Mouse (Mus musculus): Measurements from ENCODE around the gene Vrk1.
A peak's percentile ranks its signal among the peaks of the same experiment; 100 is the strongest.

The Vrk1 gene

GRCm38 (mm10) chr12:105997028-105997786, 12.8 kb upstream of the Vrk1 start:
- no peak for DNase-seq (ENCODE audit: low read depth, low spot score)

GRCm38 (mm10) chr12:106001775-106002174, 8.3 kb upstream of the Vrk1 start:
- no peak for DNase-seq (ENCODE audit: low read depth, low spot score)

DNA sequence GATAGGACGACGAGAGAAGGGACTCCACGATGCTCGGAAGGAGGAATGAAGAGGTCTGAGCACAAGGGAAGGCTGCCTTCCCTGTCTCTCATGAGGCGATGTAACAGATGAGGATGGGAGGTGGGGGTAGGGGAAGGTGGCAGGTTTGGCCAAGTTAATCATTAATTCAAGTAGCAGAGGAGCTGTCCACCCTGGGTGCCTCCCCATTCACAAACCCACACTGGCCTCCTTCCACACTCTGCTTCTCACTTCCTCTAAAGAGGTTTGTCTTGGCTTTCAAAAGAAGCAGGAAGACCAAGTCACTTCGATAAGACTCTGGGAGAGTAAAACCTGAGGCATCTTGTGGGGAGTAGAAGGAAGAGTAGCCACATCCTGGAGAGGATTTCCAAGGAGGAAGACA, 5.3 kb upstream of the Vrk1 start:
- no peak for DNase-seq (ENCODE audit: low read depth, low spot score)

GRCm38 (mm10) chr12:106006218-106006617, 3.8 kb upstream of the Vrk1 start:
- peak; percentile 43 for DNase-seq (ENCODE audit: low read depth, low spot score)

DNA sequence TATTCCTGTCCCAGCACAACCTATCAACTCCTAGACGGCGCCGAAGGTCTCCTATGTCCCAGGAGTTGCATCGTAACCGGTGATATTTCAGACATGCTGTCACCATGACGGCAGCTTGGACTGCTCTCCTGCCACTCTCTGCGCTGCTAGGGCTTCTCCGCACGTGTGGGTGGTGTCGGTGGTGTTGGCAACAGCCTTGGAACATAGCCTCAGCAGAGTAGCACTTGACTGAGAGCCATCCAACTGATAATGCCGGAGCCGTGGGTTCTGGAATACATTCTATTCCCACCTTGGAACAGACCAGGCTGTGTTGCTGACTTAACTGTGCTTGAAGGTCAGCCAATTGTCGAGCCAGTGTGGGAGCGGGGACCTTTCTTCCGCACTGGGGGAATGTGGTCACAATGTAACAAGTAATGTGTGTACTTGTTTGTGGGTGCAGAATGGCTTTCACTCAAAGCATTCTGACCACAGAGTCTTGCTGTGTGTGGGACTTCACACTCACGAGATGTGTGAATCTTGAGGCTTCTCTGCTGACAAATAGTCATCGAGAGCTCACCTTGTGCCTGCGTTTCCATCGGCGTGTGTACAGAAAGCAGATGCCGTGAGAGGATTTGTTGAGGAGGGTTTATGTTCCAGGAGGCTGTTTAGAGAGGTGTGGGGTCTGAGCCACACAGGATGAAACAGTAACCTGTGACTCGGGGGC, 1.5 kb upstream of the Vrk1 start:
- no peak for DNase-seq (ENCODE audit: low read depth, low spot score)

GRCm38 (mm10) chr12:106009122-106009870, 732 bp upstream of the Vrk1 start:
- DNase-seq (ENCODE audit: low read depth, low spot score) = no peak

- DNase-seq (ENCODE audit: low read depth, low spot score) = peak; percentile 81
Observed at GRCm38 (mm10) chr12:106012161-106012560, 2.1 kb downstream of the Vrk1 start.

- DNase-seq (ENCODE audit: low read depth, low spot score) = no peak
Observed at GRCm38 (mm10) chr12:106016265-106017012, 6.4 kb downstream of the Vrk1 start.

DNA sequence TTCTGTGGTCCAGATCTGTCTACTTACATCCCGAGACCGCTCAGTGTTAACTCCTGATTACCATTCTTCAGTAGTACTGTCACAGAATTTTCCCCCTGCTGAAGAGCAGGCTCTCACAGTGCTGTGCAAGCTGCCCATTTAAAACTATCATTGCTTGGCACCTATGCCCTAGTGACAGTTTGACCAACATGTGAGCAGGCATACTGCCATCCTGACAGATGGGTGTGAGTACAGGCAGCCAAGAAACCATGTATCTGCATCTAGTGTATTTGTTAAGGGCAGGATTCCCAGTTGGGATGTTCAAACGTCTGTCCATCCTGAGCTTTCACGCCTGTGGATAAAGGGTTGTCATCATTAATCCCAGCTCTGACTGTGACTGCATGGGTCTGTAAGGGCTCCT, 10.0 kb downstream of the Vrk1 start:
- no peak for DNase-seq (ENCODE audit: low read depth, low spot score)

GRCm38 (mm10) chr12:106023652-106024051, 13.6 kb downstream of the Vrk1 start:
- DNase-seq (ENCODE audit: low read depth, low spot score) = no peak

GRCm38 (mm10) chr12:106025416-106025815, 15.4 kb downstream of the Vrk1 start:
- peak; percentile 70 for DNase-seq (ENCODE audit: low read depth, low spot score)

DNA sequence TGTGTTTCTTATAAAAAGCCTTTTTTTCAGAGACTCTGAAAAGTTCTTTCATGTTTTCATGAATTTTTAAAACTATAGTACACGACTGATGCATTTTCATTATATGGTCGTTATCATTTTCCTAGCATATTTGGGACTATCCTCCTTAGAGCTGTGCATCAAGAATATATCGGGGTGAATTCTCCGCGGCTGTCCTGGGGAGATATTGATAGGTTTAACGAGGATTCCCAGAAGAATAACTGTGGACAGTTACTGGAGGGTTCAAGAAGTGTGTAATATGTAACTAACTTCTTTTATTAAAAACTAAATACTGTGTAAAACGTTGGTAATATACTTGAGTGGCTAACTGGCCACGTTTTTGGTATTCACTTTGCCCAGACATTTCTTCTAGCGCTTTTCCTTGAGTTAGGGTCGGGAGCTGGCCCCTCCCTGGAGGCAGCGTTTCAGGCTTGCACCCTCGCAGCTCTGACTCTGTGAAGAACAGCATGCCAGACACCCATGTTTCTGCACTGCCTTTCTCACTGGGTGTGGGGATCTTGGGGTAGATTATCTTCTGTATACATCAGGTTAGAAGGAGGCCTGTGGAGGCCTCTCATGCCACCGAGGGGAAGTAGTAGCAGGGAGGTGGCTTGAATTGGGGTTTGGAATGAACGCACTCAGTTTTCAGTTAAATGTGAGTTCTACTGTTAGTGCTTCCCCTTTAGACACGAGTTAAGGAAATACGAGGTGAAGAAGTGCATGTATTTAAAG, 16.5 kb downstream of the Vrk1 start:
- DNase-seq (ENCODE audit: low read depth, low spot score) = no peak

GRCm38 (mm10) chr12:106027372-106027771, 17.3 kb downstream of the Vrk1 start:
- DNase-seq (ENCODE audit: low read depth, low spot score) = no peak

DNA sequence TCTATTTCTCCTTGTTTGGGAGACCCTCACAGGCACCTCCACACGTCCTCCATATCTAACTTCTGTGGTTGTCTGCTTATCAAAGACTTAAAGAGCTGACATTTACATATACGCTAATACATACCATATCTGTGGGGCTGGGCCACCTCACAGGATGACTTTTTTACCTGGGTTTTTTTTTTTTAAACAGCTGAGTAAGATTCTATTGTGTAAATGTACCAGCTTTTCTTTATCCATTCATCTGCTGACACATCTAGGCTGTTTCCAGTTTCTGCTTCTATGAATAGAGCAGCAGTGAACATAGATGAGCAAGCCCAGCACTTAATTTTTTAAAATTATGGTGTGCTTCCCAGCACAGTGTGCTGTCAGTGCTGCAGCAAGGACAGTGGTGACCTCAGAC, 19.6 kb downstream of the Vrk1 start:
- DNase-seq (ENCODE audit: low read depth, low spot score) = no peak

DNA sequence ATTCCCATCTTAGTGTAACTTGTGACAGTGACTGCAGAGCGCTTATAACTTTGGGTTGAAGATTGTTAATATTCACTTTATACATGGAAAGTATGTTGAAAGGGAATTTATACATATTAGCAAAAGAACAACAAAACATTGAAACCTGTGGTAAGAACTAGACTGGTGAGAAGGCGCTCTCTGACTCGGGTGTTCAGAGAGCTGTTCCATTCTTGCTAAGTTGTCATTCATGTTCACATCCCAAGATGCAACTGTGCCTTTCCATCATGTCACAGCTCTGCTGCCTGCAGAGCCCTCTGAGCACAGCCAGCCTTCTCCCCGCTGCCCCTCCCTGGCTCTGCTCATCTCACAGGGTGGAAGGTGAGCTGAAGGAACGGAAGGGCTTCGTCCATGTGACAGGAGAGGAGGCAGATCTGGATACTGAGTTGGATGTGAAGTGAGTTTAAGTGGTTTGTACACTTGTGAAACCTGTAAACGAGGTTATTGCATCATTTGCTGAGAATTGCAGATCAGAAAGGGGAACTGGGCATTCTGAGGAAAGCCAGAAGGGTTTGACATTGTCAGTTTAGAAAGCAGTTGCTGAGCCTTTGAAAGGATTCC, 20.2 kb downstream of the Vrk1 start:
- no peak for DNase-seq (ENCODE audit: low read depth, low spot score)

DNA sequence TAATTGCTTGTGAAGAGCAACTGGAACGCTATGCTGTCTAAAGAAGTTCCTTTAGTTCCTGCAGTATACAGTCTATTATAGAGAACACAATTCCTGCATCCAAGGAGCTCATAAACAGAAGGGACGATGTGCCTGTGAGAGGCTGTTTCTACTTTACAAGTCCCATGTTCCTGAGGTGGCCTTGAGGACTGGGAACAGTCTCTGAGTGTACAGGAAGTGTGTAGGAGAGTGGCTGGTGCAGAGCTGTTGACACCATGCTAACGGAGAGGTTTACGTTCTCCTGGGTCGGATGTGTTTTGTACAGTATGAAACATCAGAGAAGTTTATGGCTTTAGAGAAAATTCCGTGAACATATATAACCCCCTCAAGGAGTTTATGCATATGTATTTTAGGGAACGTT, 20.8 kb downstream of the Vrk1 start:
- no peak for DNase-seq (ENCODE audit: low read depth, low spot score)

- no peak for DNase-seq (ENCODE audit: low read depth, low spot score)
Observed at GRCm38 (mm10) chr12:106031916-106032315, 21.9 kb downstream of the Vrk1 start.

DNA sequence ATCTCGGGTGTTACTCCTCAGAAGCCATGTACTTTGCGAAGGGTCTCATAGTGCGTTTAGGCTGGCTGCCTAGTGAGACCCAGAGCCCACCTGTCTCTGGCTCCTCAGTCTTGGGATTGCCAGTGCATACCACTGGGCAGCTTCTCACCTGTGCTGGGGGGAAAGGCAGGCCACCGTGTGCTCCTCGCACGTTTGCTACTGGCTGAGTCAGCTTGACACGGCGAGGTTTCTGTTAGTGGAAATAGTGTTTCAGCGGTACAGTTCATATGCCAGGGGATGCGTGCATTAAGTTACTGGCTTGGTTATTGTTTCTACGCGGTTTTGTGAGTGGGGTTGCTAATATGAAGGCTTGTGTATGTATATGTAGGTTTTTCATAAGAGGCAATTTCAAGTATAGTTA, 22.3 kb downstream of the Vrk1 start:
- DNase-seq (ENCODE audit: low read depth, low spot score) = no peak

GRCm38 (mm10) chr12:106034267-106034666, 24.2 kb downstream of the Vrk1 start:
- DNase-seq (ENCODE audit: low read depth, low spot score) = no peak

GRCm38 (mm10) chr12:106034761-106035160, 24.7 kb downstream of the Vrk1 start:
- DNase-seq (ENCODE audit: low read depth, low spot score) = no peak

- no peak for DNase-seq (ENCODE audit: low read depth, low spot score)
Observed at GRCm38 (mm10) chr12:106040259-106040658, 30.2 kb downstream of the Vrk1 start.
